Mouse (Mus musculus) megakaryocyte, embryonic 14.5 days (primary cell): Measurements from ENCODE around the gene Ptpre. TPM values are rescaled to one million over a fixed set of nuclear protein-coding genes. Genes with fewer than 3 reads are reported as not detected.
"Not testable (repeated sequence)": the region's sequence is repeated elsewhere in the genome, so short reads cannot be mapped to it uniquely, and the experiment has no call there.

Source experiments
- H3K27me3 ChIP-seq: replicated peaks from 2 replicates; pipeline ENCODE3; 2012; ENCODE audit warnings: inconsistent platforms
- H3K36me3 ChIP-seq: replicated peaks from 2 replicates; pipeline ENCODE3; 2012; ENCODE audit warnings: low read length, inconsistent platforms, mixed read lengths
- H3K4me1 ChIP-seq: 2 replicates; pipeline ENCODE4 v1.6.1; 2012; ENCODE audit warnings: inconsistent platforms
- H3K4me3 ChIP-seq: replicated peaks from 2 replicates; pipeline ENCODE3; 2012; ENCODE audit warnings: moderate library complexity, mild to moderate bottlenecking, inconsistent platforms
- H3K9me3 ChIP-seq: 2 replicates; pipeline ENCODE4 v1.6.1; 2012; ENCODE audit warnings: inconsistent platforms
- FLI1 ChIP-seq: IDR thresholded peaks from 2 replicates; pipeline ENCODE4 v1.6.1; 2012; ENCODE audit warnings: low read length, inconsistent platforms, mixed read lengths
- GATA1 ChIP-seq: IDR thresholded peaks from 3 replicates; pipeline ENCODE4 v1.6.1; 2012; ENCODE audit warnings: mixed read lengths, low read length, inconsistent platforms, borderline replicate concordance
- polyA plus RNA-seq: library from polyadenylated mRNA; stranded (reverse); fragments of >175 nt; gene quantifications from 2 replicates; pipeline ENCODE4 v1.2.3, GENCODE M21; 2012; ENCODE audit warnings: low replicate concordance; ENCODE audit not compliant: insufficient read depth

Gene Ptpre
- polyA plus RNA-seq, 1 experiment = 7.7 TPM

GRCm38 (mm10) chr7:135698362-135698761 is 161.1 kb downstream of the Ptpre start:
- Histone ChIP-seq H3K36me3 (peaks cover 88% of the 10 kb centered on the region), H3K9me3 (no peaks in the 10 kb centered on the region)

GRCm38 (mm10) chr7:135699351-135699750 is 162.1 kb downstream of the Ptpre start:
- not testable (repeated sequence) for H3K4me1 ChIP-seq, H3K4me3 ChIP-seq, H3K9me3 ChIP-seq, H3K27me3 ChIP-seq
- peaks cover 88% of the 10 kb centered on the region for H3K36me3 ChIP-seq

More at GRCm38 (mm10) chr7:135698362-135698761, 161.1 kb downstream of the Ptpre start:
- Histone ChIP-seq H3K27me3 (no peaks in the 10 kb centered on the region), H3K4me1 (peaks cover 10% of the 10 kb centered on the region), H3K4me3 (no peak overlapping the region)
- no peak for TF ChIP-seq FLI1
- no peak for TF ChIP-seq GATA1

- H3K36me3 ChIP-seq = peaks cover 95% of the 10 kb centered on the region
- TF ChIP-seq GATA1 (no peak), FLI1 (no peak)
- no peaks in the 10 kb centered on the region for H3K27me3 ChIP-seq
- H3K9me3 ChIP-seq = no peaks in the 10 kb centered on the region
- H3K4me3 ChIP-seq = no peak overlapping the region
- H3K4me1 ChIP-seq = no peaks in the 10 kb centered on the region
Measured at GRCm38 (mm10) chr7:135703600-135704148, 166.4 kb downstream of the Ptpre start.

GRCm38 (mm10) chr7:135704251-135704650 is 167.0 kb downstream of the Ptpre start:
- Histone ChIP-seq H3K27me3 (no peaks in the 10 kb centered on the region), H3K9me3 (no peaks in the 10 kb centered on the region), H3K36me3 (peaks cover 97% of the 10 kb centered on the region), H3K4me1 (0 out of 2 replicates have a peak, but pooled peaks cover 2% of the 10 kb centered on the region), H3K4me3 (no peak overlapping the region)
- TF ChIP-seq FLI1 (no peak), GATA1 (no peak)

GRCm38 (mm10) chr7:135705083-135705482 is 167.8 kb downstream of the Ptpre start:
- Histone ChIP-seq H3K4me3 (no peak overlapping the region), H3K4me1 (peaks cover 4% of the 10 kb centered on the region), H3K36me3 (peaks cover 99% of the 10 kb centered on the region), H3K9me3 (no peaks in the 10 kb centered on the region), H3K27me3 (no peaks in the 10 kb centered on the region)
- TF ChIP-seq GATA1 = no peak
- TF ChIP-seq FLI1 = no peak

DNA sequence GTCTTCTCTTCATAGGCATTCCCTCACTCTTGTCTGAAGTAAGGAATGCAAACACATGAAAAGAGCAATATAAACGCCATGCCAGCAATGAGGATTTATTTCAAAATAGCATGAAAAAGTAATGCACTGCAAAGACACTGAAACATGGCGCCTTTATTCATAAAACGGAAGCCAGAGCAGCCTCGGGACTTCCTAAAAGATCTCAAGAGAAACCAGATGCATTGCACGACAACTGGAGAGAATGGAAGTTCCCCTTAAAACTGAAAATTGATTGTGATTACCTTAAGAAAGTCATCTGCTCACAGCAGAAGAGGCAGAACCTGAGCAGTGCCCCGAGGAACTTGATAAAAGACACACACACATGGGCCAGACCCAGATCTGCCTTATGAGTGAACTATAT is 168.5 kb downstream of the Ptpre start:
- Histone ChIP-seq H3K27me3 (no peaks in the 10 kb centered on the region), H3K9me3 (no peaks in the 10 kb centered on the region), H3K4me1 (peaks cover 10% of the 10 kb centered on the region), H3K36me3 (peaks cover 99% of the 10 kb centered on the region), H3K4me3 (no peak overlapping the region)
- TF ChIP-seq FLI1 = no peak
- no peak for TF ChIP-seq GATA1

- peaks cover 40% of the 10 kb centered on the region for H3K4me1 ChIP-seq
- peaks cover 57% of the 10 kb centered on the region for H3K36me3 ChIP-seq
- H3K27me3 ChIP-seq = no peaks in the 10 kb centered on the region
- no peak for TF ChIP-seq FLI1
- no peak for TF ChIP-seq GATA1
- no peak overlapping the region for H3K4me3 ChIP-seq
- no peaks in the 10 kb centered on the region for H3K9me3 ChIP-seq
Measured at GRCm38 (mm10) chr7:135710702-135711101, 173.4 kb downstream of the Ptpre start.

GRCm38 (mm10) chr7:135712534-135712933 is 175.3 kb downstream of the Ptpre start:
- peaks cover 49% of the 10 kb centered on the region for H3K4me1 ChIP-seq
- H3K4me3 ChIP-seq = peak overlapping the region; percentile 73
- H3K36me3 ChIP-seq = peaks cover 39% of the 10 kb centered on the region
- TF ChIP-seq GATA1 = no peak
- TF ChIP-seq FLI1 = no peak
- no peaks in the 10 kb centered on the region for H3K27me3 ChIP-seq
- no peaks in the 10 kb centered on the region for H3K9me3 ChIP-seq

- Histone ChIP-seq H3K36me3 (peaks cover 31% of the 10 kb centered on the region), H3K4me3 (peak overlapping the region; percentile 73), H3K9me3 (no peaks in the 10 kb centered on the region), H3K27me3 (no peaks in the 10 kb centered on the region), H3K4me1 (peaks cover 51% of the 10 kb centered on the region)
- no peak for TF ChIP-seq FLI1
- no peak for TF ChIP-seq GATA1
Measured at GRCm38 (mm10) chr7:135713326-135713725, 176.0 kb downstream of the Ptpre start.

DNA sequence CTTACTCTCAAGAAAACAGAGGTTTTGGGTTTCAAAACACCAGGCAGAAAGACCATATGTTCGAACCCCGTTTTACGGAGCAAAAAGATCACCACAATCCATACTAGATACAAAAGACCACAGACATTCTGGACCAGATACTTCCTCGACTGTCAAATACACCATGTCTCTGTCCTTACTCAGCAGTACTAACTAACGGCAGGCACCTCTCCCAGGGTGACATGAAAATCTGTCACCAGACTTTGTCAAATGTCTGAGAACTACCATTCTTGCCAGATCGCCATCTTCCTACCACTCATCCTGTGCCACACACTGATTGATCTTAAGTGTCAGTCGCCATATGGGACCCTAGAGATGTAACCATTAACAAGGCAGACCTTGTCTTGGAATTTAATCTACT is 177.9 kb downstream of the Ptpre start:
- Histone ChIP-seq H3K4me3 (peak overlapping the region; percentile 98), H3K36me3 (peaks cover 12% of the 10 kb centered on the region), H3K27me3 (no peaks in the 10 kb centered on the region), H3K4me1 (peaks cover 57% of the 10 kb centered on the region), H3K9me3 (no peaks in the 10 kb centered on the region)
- no peak for TF ChIP-seq GATA1
- no peak for TF ChIP-seq FLI1
